Mouse (Mus musculus) cerebellum, adult 9-10 months (tissue): ENCODE measurements around the gene Rcsd1.

ENCODE experiments used
- DNase-seq: peaks from one replicate; pipeline ENCODE4 v3.0.0; 2022

Gene Rcsd1

DNA sequence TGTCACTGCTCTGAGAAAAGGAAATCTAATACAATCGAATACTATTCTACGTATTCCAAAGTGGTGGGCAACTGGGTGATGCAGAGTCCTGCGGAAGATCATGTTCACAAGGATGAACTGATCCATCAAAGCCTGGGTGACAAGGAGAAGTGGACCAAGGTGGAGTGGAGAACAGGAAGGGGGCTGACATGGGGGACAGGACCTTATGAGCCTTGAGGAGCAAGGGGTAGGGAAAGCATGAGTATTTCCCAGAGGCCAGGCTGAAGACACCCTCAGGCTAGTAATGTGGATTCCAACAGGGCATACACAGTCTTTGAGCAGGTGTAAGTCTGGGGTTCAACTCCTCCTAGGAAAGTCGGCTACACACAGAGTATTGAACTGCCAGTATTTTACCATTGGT is 6.9 kb upstream of the Rcsd1 start:
- DNase-seq: no peak

DNA sequence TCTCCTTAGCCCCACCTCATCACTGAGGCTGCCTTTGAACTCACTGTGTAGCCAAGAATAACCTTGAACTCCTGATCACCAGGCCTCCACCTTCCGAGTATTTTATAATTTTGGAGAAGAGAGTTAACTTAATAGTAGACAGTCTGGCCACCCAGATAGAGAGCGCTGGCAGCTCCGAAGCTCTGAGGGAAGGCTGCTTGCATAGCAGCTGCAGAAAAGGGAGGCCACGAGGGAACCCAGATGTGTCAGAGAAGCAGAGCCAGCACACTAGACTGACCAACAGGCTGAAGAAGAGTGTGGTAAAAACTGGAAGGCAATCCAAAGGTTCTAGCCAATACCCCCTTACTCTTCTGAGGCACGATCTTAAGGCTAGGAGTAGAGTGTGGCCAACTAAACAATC is 4.2 kb upstream of the Rcsd1 start:
- DNase-seq: no peak

DNA sequence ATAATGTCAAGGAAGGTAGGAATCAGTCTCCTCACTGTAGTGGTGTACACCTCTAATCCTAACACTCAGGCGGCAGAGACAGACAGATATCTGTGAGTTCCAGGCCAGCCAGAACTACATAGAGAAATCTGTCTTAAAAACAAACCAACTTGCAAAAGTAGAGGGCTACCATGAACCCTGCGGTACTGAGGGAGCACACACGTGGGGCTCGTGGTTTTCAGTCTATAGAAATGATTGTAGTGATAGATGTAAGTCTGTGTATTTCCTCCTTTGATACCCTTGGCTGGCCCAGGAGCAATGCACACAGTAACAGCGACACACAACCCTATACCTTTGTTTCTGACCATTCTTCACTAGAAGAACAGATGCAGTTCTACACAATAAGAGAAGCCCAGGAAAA is 2.4 kb upstream of the Rcsd1 start:
- DNase-seq: no peak

DNA sequence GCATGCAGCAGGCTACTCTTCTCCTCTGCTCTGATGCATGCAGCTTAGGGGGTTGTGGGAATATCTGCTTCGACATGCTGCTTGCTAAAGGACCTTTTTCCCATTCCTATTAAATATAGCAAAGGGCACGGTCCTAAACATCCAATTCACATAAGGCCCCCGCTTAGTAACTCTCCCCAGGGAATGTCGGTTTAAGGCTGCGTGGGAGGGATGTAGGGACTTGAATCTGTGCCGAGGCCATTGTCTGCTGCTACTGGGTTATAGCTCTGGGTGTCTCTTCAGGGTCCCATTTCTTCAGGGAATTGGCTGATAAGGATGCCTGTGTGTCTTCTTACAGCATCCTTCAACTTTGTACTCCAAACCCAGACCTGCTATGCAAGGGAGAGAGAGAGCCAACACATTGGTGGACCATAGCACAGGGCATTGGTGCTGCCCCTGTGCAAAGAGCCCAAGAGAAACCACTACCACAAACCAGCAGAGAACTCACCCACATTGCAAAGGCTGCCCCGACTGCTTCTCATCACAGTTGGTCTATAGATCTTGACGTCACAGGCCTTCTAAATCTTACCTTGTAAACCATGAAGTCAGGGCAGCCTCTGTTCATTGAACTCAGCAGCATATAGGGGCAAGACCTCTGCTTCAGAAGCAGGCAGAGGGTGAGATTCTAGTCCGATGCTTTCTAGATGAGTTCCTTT is 724 bp downstream of the Rcsd1 start:
- DNase-seq: no peak

DNA sequence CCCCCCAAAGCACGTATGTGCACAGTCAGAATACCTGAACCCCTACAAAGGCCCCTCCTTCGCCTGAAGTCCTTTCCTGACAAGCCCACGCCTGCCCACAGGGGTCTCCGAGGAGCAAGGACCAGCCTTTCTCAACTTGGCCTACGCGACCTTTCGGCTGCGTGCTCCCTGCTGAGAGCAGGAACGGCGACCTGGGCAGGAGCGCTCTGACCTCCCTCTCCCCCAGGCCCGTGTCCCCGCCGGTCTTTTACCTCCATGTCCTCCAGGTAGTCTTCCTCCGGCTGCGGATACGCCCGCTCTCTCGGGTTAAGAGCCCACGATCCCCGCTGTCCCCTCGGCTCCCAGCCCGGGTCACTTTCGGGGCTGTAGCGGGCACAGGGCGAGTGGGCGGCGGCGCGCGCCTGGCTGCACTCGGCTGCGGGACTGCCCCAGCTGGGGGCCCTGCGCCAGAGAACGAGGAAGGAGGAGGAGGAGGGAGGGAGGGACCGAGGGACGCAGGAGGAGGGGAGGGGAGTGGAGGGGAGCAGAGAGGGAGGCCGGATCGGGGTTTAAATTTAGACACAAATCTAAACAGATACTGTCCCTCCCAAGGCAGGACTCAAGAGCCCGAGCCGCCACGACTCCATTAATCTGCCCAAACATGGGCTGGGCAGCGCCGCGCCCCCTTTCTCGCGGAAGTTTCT is 1.8 kb downstream of the Rcsd1 start:
- no peak for DNase-seq

DNA sequence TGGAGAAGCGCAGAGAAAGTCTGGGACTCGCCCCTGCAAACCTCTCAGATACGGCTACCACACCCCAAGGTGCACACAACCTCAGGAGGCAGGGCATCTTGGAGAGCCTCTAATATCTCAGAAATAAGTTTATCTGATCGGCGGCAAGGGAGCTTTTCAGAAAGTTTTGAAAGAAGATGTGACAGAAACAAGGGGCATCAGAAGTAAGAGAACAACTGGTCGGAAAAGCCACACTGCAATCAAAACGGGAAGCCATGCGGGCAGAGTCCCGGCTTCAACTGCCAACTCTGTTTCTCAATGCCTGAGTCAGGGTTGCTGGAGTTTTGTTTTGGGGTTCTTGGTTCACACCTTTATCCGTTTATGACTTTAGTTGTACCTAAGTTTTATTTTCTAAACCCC is 2.3 kb downstream of the Rcsd1 start:
- no peak for DNase-seq

DNA sequence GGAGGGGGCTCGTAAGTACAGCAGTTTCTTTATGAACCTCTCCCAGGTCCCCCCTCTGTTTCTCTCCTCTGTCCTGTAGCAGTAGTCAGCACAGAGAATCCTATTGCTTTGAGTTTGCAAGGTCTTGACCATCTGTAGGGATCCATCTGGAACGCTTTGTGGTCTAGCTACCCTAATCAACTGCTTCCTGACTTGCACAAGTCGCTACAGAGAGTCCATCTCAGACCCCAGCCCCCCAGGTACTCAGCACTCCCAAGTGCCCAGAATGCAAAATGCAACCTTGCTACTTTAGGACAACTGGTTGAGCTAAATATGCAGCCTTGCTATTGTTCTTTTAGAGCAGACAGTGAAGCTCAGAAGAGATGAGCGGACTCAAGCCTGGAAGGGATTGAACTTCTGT is 3.1 kb downstream of the Rcsd1 start:
- DNase-seq: no peak

DNA sequence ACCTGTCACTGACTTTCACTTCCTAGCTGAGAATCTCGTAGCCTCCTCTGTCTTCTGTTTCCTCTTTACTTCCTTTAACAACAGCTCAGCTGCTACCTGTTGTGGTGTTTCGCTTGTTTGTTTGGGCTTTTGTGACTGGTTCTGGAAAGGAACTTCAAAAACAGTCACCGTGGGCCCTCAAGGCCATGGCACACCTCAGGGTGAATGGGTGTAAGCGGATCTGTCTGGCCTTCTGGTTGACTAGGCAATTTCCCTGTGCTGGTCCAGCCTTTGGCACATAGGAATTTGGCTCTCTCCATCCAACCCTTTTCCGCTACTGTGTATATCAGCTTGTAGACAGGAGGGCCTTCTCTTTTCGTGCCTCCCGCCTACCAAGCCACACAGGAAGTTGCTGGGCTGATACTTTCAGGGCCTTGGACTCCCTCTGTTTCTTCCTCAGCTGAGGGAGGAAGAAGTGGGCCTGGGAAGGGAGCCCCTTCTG is 3.6 kb downstream of the Rcsd1 start:
- DNase-seq: no peak

DNA sequence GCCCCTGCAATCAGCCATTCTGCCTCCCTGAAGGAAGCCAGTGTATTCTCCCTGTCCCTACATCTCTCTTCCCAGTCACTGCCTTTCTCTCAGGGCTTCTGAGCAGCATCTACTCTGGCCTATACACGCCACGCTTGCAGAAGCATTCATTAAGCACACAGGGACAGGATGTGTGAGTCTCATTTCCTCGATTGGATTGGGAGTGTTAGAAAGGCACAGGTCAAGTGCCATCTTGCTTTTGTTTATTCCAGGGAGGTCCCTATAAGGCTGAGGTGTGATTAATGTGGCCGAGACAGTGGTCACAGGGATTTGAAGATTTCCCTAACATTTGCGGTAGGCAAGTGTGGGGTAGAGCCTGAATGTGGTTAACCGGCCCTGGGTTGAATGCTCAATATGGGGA is 4.2 kb downstream of the Rcsd1 start:
- DNase-seq: no peak

DNA sequence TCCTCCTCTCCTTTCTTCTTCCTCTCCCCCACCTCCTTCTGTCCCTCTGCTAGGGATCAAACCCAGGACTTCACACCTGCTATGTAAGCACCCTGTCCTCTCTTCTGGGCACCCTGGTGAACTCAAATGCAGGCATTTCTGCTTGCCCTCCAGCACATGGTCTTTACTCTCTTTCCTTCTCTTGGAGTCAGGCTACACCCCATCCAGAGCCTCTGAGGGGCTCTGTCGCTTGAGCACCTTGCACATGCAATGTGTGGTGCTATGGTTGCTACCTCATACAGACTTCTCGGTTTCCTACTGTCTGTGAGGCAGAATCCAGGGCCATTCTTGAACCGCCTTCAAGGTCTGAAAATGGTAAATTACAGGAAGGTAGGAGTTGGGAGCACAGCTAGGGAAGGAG is 4.7 kb downstream of the Rcsd1 start:
- no peak for DNase-seq

DNA sequence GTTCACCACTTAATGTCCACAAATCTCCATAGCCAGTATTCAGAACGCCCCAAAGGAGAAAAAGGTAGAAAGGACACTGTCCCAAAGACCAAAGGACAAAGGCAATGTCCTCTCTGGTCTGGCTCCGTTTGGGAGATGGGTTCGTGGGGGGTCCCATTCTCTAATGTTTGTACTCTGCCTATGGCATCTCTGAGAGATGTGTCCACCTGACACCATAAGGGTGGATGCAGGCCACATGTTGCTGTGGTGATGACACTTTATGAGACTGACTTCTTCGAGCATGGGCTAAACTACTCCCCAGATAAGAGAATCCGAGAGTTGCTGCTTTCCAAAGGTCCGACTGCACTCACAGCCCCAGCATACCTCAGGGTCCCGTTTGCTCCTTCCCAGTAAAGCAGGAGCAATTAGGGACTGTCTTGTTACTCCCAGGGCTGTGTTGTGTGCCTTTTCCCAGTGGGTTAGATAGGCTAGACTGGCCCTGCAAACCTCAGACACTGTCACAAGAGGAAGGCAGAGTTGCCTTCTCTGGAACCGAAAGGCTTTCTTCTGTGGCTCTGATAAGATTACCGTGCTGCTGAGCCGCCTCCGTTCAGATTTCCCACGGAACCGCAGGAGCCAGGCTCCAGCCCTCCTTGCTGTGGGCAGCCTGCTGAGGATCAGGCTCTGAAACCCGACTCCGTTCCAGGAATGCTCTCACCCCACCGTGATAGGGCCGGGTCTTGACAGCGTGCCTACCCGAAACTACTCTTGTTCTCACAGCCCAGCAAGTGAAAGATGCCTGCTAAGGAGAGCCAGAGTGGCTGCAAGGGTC is 7.1 kb downstream of the Rcsd1 start:
- no peak for DNase-seq

DNA sequence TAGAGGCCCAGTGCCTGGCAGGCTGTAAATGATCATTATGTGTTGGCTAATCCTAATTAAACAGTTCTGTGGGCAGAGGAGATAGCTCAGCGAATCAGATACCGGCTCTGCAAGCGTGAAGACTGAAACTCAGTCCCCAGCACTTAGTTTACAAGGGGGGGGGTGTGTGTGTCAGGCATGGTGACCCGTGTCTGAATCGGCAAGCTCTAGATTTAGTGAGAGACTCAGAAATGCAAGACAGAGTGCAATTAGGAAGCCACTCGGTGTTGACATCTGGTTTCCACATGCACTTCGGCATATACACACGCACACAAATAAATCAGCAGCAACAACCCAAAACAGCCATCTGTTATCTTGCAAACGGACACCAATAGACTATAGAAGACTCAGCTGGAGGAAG is 8.0 kb downstream of the Rcsd1 start:
- DNase-seq: no peak

DNA sequence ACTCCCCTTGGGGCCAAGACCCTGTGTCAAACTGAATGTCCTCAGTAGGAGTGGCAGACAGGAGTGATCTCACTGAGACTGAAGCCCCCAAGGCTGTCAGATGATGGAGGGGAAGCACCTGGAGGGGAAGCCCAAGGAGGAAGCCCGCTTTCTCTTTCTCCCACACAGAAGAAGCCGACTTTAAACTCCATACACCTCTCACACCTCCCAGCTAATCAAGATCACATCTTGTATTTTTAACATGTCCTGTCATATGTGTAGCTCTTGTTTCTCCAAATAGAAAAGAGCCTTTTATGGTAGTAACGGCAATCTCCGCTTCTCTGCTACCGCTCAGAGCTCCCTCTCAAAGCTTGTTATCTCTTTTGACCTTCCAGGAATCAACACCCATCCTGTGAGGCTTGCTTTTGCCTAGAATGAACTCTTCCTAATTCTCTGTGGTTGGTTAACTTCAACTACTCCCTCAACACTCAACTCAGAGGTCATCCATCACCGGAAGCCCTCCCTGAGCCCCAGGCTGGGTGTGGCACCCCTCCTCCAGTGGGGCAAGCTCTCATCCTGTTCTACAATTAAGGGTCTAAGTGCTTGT is 8.5 kb downstream of the Rcsd1 start:
- no peak for DNase-seq

DNA sequence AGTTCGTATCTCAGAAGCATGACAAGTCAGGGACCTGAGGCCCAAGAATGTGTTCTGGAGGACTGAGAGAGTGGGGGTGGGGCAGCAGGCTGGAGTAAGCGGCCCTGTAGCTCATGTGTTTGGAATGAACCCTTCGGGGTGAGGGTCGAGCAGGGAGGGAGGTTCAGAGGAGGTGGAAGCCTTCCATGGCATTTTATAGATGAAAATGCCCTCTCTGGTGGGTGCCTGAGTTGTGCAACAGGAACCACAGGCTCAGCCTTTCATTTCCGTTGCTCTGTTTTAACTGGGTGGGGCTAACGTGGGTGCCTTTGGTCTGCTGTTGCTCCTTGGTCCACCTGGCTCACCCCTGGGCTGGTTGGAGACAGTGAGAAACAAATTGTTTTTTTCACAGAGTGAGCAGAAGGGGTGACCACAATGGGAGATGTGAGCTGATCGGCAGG is 9.2 kb downstream of the Rcsd1 start:
- DNase-seq: no peak

DNA sequence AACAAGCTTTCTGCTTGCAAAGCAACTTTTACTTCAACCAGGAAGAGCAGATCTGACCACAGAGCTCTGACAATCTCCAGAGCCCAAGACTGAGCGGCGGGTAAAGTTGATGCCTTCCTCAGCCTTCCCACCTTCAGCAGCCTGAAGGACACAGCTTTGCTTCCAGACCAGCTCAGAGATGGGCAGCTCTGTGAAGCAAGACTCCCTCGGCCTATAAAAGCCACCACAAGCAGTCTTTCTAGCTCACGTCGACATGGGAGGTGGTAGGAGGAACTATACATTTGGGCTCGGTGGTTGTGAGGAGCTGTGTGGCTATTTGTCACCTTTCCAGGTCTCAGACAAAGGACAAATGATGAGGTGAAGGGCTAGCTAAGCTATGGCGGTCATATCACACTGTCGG is 11.9 kb downstream of the Rcsd1 start:
- DNase-seq: no peak

DNA sequence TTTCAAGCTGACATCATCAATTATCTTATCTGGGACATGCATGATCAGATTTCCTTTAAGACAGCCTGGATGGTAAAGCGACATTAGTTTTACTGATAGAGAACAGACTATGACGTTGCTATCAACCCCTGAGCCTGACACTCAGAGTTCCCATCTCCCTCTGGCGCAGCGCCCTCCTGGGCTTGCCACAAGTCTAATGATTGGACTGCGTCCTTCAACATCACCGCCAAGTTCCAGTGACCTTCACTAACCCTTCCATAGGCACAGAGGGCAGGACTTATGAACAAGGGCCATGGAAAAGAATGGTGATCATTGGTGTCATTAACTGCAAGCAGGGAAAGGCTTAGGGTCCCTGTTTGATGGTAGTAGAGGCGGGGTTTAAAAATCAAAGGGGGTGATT is 12.7 kb downstream of the Rcsd1 start:
- no peak for DNase-seq

DNA sequence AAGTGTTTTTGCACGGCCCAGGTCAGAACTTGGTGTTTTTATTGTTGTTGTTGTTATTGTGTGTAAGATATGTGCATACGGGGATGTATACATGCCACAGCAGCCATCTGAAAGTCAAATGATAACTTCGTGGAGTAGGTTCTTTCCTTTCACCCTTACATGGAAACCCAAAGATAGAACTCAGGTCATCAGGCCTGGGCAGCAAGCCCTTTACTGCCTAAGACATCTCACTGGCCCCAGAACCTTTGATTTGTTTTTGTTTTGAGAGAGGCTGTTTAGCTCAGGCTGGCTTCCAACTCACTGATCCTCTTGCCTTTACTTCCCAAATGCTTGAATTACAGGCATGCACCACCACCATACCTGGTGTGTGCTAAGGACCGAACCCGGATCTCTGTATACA is 13.5 kb downstream of the Rcsd1 start:
- DNase-seq: no peak

DNA sequence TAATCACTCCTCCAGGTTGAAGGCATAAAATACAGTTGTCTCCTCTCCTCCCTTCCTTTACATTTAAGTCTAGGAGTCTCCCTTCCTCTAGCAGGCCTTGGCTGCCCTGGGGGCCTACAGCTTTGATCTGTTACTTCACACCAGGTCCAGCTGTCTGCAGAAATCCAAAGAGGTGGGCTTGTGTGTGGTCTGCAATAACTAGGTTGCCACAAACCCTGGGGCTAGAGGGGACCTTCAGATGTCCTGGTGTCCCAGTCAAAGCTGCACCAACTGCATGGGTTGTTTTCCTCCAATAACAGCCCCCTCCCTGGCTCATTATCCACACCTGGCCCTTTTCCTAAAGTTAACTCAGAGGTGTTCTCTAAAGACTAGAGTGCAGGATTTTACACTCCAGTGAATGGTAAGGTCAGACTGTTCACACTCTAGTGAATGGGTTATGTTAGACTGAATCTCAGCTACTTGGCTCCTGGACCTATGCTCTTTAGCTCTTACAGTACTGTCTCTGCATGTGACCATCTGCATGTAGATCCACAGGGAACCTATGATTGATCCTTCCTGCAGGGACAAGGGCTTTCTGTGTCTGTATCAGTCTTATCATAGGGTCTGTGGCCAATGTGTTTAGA is 14.1 kb downstream of the Rcsd1 start:
- no peak for DNase-seq

DNA sequence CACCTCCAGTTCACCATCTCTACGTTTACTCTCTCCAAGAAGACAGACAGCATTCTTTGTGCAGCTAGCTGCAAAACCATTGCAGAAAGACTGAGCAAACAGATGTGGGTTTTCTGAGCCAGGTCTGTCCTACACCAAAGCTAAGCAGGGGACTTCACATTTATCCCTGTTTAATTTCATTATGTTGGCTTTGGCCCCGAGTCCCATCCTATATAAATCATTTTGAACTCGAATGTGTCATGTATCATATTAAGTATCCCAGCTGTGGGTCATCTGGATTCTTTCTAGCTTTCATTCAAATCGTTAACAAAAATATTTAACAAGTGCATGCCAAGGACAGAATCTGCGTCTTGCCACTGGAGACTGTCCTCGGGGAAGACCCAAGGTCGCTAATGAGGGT is 15.7 kb downstream of the Rcsd1 start:
- DNase-seq: no peak

DNA sequence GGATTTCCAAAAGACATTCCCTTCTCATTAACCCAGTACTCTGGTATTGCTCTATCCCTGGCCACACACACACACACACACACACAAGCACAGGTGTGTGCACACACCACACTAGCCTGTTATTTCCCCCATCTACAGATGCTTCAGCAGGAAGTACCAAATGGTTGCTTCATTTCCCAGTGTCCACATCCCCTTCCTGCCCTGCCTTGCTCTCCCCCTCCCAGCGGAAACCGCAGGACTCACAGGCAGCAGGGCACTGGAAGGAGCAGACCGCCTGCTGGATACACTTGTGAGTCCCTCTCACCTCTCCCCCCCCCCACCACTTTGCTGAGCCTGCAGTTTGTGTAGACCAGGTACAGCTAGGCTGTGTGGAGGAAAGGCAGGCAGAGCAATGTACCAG is 18.0 kb downstream of the Rcsd1 start:
- no peak for DNase-seq

DNA sequence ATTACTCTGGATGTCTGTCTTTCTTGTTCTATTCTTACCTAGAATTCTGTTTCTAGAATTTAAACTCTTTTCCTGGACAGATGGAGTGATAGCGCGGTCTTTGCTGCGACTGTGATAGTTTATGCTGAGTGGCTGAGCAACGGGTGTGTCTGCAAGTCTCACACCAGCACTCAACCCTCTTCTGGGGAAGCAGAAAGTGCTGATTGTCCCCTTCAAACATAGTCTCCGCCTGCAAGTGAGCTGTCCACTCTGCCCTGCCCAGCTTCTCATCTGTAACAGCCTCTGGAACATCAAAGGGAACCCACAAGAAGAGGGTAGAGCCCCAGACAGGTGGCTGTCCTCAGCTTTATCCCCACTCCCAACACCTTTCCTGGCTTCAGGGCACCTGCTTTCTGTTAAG is 19.7 kb downstream of the Rcsd1 start:
- no peak for DNase-seq

DNA sequence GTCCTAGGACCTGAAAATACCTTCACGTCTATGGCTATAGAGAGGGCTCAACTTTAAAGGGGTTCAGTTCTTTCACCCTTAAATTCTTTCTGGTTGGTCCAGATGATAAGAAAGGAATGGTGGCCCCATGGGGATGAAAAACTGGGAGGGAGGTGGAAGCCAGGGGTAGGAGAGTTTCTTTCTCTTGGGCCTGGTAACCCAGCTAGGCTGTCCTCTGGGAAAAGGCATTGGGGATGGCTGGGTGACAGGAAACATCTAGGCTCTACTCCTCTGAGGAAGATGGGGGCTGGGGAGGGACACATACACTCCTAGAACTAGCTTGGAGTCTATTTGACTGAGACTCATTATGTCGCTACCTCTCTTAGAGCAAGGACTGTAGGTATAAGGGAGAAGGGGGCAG is 21.7 kb downstream of the Rcsd1 start:
- DNase-seq: no peak

DNA sequence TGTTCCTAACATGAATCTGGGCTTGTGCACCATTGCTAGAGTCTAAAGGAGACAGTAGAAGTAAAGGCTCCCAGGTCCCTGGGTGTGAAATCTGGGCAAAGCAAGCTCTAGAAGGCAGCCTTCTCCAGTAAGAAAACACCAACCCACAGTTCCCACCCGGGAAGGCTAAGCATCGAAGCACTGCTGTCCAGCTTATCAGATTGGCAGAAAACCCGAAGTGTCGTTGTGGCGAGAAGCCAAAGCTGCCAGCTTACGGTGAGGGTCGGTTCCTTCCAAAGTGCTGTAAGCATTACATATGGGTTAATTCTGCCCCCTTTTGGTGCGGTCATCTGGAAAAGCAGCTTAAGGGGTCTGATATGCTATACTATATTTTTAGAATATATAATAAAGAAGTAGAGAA is 22.6 kb downstream of the Rcsd1 start:
- DNase-seq: no peak
